Mouse (Mus musculus) monocyte, adult 5-6 weeks (primary cell): Measurements from ENCODE around the gene Pdcl3. TPM values are rescaled to one million over a fixed set of nuclear protein-coding genes. Genes with fewer than 3 reads are reported as not detected.

Source experiments
- ATAC-seq: fragments of 153-309, 156-312 bp; replicated peaks from 2 replicates; pipeline ENCODE4 v1.8.0; 2017; ENCODE audit warnings: mild to moderate bottlenecking; ENCODE audit not compliant: low TSS enrichment, insufficient number of reproducible peaks, severe bottlenecking, poor library complexity, low FRiP score
- total RNA-seq: library from RNA; stranded (forward); fragments of 200-1000, 200-491, 200-594 nt; gene quantifications from 3 replicates; pipeline ENCODE4 v1.2.3, GENCODE M21; 2017

Pdcl3 gene
- 40.4 to 59.9 TPM (median 59.3 TPM) in 3 replicates for total RNA-seq

DNA sequence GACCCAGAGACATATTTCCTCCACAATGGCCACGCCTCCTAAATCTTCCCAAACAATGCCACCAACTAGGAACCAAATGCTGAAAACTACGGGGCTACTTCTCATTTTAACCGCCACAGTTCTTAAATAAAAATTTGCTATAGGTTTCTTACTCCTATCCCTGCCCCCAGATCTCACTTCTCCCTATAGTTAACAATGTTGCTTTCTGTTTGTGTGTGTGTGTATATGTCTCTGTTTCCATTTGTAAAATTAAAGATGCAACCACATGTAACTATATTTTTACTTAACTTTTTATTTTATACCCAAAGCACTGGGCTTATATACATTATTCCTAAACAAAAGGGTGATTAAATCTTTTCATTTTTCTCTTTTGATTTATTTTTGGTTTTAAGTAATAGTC lies at the start of gene Pdcl3:
Gene Pdcl3, plus strand, starts transcription at position 301 of the 400 bp plus-strand sequence.
- no peak for ATAC-seq

DNA sequence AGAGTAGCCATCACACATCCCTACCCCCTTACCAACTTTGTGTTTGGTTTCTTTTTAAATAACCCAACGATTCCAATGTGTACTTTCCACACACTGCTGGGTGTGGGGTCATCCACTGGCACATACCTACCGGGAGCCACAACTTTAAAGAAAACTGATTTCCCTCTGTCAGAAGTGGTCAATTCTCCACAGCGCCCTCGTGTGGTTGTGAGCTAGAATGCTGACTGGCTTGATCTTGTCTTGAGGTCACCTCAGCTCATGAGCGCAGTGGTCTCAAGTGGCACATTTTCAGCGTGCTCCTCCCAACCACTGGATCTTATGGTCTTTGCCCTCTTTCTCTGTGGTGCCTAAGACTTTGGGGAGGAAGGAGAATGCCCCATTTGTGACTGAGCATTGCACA lies 48.6 kb upstream of the Pdcl3 start:
- 0 out of 2 replicates have a peak, but pooled peaks have one; percentile 35 for ATAC-seq

DNA sequence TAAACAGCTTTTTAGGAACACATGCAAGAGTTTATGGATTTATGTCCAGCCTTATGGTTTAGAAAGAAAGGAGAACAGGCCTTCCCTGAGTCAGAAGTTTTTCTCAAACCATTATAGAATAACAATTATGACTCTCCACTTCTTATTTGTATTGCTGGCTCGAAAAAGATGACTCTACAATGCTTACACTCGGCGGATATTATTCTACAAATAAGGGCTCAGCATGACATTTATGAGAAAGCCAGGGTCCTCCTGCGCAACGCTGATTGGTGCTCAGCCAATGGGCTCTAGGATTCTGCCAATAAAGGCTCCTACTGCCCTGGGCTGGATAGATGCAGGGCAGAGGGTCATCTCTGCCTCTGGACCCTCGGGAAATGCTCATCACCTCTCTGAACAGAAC lies 46.6 kb upstream of the Pdcl3 start, which contains the start of gene Nms:
Gene Nms, plus strand, starts transcription at position 301 of the 400 bp plus-strand sequence.
- no peak for ATAC-seq

- ATAC-seq = no peak
These were observed 45.8 kb upstream of the Pdcl3 start for GRCm38 (mm10) chr1:38939608-38940007.

DNA sequence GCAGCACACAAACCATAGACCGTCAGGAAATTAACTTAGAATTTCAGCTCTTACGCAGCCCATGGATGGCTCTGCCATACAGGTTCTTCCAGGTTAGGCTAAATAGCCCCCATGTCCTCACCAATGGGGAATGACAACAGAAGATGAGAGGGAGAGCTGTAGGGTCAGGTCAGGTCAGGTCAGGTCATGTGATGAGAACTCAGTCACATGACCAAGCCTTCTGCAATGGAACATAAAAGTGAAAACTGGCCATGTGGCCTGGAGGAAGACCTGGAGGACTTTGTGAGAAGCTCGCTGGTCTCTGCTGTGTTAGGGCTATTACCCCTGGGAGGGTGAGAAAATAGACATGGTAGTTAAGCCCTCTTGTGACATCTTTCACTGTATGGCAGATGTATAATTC lies 29.0 kb upstream of the Pdcl3 start:
- no peak for ATAC-seq

- ATAC-seq = no peak
These were observed 16.3 kb upstream of the Pdcl3 start for GRCm38 (mm10) chr1:38969116-38969515.

GRCm38 (mm10) chr1:38971712-38972111 lies 13.7 kb upstream of the Pdcl3 start:
- no peak for ATAC-seq

DNA sequence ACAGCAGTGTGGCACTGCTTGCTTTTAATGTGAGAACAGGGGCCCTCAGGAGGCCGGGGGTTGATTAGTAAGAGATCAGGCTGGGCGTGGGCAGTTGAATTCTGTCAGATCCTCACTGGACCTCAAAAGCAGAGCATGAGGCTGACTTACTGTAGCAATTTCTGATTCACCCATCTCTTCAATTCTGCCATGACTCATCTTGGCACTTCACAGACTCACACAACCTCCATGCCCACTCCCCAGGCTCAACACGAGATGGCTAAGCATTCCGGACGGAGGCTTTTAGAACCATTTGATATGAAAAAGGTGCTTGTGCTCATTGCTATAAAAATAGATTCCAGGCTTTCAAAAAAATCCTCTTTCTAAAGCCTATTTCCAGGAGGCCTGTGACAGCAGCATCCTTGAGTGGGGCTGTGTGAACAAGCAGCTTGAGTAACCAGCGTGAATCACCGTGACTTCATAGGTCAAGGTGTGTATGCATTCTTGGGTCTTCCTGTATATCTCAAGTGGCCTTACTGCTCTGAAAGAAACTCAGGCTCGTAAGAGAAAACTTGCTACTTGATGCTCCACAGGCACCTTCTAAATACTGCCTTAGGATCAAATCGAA lies 12.3 kb upstream of the Pdcl3 start:
- ATAC-seq = no peak

GRCm38 (mm10) chr1:38979953-38980352 lies 5.5 kb upstream of the Pdcl3 start:
- no peak for ATAC-seq

GRCm38 (mm10) chr1:38983870-38984269 lies 1.5 kb upstream of the Pdcl3 start:
- no peak for ATAC-seq

DNA sequence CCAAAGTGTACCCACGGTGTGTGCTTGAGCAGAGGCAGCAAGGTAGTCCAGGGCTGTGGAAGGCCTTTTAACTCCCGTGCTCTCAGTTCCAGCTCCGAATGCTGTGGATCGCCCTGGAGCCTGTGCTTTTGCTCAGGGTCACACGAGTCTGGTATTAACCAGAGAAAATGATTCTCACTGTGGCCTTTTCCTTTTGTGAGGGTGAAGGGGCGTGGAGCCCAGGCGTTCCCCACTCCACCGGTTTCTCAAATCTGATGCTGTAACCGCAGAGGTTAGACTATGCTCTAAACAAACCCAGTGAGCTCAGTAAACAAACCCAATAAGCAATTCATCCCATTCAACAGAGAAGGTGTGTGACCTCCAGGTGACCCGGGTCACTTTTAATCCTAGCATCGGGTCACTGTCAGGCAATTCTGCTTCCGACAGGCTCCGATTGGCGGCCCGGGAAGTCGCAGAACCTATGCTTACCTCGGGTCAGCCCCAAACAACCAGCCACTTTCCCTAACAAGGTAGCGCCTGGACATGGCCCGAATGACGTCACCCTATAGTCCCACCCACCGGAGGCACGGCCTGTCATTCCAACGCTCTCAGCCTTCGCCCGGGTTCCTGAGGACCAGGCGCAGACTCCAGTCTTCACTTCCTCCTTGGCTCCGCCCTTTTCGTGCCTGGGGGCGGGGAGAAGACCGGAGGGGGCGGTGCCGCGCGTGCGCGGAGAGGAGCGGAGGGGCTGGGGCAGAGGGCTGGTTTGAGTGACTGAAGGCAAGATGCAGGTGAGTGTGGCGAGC lies 1.9 kb downstream of the Pdcl3 start:
- peak; percentile 100 for ATAC-seq

DNA sequence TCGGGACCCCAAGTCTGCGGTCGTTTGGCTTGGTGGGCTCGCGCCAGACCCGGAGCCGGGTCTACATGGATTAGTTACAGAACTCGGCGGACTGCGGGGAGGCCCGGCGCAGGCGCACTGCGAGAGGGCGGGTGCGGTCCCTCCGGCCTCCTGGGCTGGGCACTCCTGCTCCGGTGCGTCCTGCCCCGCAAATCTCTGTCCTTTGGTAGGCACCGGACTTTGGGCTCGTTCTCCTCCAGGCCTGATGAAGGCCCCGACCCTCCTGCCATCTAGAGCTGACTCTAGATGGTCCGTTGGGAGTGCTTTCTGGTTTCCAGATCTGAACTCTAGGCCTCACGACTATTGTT lies 2.4 kb downstream of the Pdcl3 start:
- peak; percentile 41; the same call in 1 of the 2 replicates for ATAC-seq

- no peak for ATAC-seq
These were observed 2.9 kb downstream of the Pdcl3 start for GRCm38 (mm10) chr1:38988357-38988756.

- no peak for ATAC-seq
These were observed 7.0 kb downstream of the Pdcl3 start for GRCm38 (mm10) chr1:38992365-38992764.

- ATAC-seq = peak; percentile 77
These were observed 15.7 kb downstream of the Pdcl3 start for GRCm38 (mm10) chr1:39001106-39001505.

GRCm38 (mm10) chr1:39005751-39006354 lies 20.4 kb downstream of the Pdcl3 start:
- no peak for ATAC-seq

DNA sequence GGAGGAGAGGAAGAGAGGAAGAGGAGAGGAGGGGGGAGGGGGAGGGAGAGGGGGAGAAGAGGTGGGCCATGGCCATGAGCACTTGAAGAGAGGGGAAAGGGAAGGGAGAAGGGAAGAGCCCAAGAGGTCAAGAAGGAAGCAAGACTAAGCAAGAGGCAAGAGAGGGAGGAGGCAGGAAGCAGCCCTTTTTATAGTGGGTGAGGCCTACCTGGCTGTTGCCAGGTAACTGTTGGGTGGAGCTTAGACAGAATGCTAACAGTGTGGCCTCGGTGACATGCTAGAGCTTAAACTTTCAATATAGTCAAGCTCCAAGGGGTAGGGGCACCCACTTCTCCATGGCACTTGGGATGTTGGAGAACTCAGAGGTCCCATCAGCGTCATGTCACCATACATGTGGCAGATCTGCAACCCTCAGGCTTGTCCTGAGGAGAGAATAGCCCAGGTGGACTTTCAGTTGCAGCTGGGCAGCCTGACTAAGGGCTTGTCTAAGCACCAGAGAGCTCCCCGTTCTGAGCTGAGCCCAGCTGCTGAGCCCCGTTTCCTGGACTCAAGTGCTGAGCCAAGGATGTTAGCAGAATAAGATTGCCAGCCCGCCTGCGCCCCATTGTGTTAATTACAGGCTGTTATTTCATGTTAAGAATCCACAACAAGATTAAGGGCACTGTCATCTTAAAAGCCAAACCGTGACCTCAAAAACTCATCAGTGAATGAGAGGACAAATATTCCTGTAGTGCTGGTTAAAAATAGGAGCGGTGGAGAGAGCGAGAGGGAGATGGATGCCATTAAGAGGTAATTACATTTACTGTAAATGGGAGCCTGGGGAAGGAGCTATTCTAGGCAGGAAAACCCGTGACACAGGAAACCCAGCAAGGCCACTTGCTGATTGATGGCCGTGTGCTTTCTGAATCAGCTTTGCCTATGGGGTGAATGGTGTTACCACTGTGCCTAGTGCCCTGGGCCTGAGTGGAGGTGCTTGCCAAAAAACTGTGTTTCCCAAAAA lies 21.7 kb downstream of the Pdcl3 start:
- ATAC-seq = no peak

DNA sequence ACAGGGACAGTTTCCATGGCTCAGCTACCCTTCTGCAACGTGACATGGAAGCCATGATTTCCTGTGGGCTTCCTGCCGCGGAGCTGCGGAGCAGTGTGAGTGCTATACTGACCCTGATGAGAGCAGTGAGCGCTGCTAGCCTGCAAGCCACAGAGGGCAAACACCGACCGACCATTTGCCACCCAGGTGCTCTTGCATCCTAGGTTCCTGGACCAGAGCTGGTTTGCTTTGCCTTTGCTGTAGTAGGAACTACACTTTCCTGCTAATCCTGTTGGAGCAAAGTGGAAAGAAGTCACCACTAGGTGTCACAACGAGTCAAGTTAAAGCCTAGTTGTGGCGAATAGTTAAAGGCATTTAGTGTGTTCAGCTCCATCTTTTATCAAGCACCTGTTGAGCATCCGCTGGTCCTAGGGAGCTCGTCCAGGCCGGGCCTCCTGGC lies 25.2 kb downstream of the Pdcl3 start:
- ATAC-seq = 0 out of 2 replicates have a peak, but pooled peaks have one; percentile 9

DNA sequence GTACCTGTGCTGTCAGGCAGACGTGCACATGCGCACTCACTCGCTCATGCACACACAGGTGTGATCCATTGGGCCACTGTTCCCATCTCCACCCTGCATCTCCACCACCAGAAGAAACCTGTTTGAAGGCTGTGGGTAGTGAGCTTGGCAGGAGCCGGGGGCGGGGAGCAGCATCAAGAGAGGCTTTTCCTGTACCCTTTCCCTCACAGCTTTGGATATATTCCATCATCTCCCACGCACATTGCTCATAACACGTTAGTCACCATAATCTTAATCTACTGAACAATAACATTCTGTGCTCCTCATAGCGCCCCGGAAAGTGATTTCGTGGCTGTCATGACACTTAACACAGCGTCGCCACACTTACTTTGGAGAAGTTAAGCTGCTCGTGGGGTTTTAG lies 27.2 kb downstream of the Pdcl3 start:
- no peak for ATAC-seq
